Mouse (Mus musculus): ENCODE measurements around the gene Ttc28. TPM values are rescaled to one million over a fixed set of nuclear protein-coding genes. Genes with fewer than 3 reads are reported as not detected.

Ttc28 gene
- total RNA-seq, 2 experiments from 2014 or later = 19.6 to 23.4 TPM

DNA sequence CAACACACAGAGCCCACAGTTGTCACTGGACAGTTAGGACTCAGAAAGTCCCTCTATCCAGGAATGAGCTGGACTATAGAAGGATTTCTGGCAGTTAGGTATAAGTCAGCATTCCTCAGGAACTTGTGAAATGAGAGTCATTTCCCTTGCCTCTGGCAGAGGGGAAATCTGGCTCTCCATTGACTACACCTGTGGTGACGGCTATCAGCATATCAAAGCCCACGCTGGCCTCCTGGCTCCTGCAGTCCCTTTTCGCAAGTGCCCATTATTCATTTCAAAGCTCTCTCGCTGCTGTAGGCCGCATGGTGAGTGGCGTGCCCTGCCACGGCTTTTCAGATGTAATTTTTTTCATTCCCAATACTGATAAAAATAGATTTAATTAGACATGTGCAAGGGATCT, 164.6 kb downstream of the Ttc28 start:
- DNase-seq (ENCODE audit: low spot score in 2 of 2) = no peak

- no peak for DNase-seq (ENCODE audit: low spot score in 2 of 2)
Observed at GRCm38 (mm10) chr5:111046359-111046758, 166.8 kb downstream of the Ttc28 start.

DNA sequence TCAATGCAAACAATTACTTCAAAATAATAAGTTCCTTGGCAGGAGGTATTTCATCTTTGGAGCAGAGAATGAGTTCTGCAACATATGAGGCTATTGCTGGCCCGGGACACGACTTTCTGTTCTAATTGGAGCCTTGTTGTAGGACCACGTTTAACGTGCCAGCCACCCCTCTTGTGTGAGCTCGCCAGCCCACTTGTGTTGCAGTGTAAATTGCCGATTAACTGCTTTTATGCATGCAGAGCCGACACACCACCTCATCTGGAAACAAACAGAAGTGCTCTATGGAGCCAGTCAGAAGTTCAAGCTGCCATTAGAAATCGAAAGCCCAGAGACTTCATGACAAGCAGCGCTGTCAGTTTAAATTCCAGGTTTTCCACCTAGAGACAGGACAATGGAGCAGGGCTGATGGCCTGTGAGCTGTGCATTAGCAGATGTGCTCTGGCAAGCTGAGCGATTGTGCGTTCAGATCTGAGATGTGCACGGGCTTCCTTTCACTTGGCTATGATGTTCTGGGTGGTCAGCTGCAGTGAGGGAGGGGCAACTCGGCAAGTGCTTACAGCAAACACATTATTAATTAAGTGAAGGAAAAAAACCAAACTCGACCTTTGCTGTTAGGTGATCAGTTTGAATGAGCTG, 167.4 kb downstream of the Ttc28 start:
- no peak for DNase-seq (ENCODE audit: low spot score in 2 of 2)

DNA sequence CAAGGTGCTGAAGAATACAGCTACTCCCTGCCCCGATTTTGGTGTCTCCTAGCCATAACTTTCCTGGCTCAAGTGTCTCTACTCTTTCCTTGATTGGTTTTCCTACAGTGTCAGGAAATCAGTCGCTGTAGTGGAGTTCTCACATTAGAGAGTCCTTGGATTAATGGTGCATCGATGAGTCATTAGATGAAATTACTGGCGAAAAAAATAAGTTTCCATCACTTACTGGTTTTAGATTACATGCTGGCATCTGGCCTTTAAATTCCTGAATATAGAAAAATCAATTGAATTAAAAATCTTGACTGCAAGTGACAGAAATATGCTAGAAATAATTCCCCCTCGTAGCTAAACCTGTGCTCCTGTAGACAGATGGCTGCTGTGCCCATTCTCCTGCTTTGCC, 168.4 kb downstream of the Ttc28 start:
- no peak for DNase-seq (ENCODE audit: low spot score in 2 of 2)

GRCm38 (mm10) chr5:111049584-111049983, 170.0 kb downstream of the Ttc28 start:
- DNase-seq (ENCODE audit: low spot score in 2 of 2) = no peak

- DNase-seq (ENCODE audit: low spot score in 2 of 2) = peak; percentile 48 to 70
Observed at GRCm38 (mm10) chr5:111050135-111050534, 170.5 kb downstream of the Ttc28 start.

GRCm38 (mm10) chr5:111054380-111054779, 174.8 kb downstream of the Ttc28 start:
- DNase-seq (ENCODE audit: low spot score in 2 of 2) = no peak

DNA sequence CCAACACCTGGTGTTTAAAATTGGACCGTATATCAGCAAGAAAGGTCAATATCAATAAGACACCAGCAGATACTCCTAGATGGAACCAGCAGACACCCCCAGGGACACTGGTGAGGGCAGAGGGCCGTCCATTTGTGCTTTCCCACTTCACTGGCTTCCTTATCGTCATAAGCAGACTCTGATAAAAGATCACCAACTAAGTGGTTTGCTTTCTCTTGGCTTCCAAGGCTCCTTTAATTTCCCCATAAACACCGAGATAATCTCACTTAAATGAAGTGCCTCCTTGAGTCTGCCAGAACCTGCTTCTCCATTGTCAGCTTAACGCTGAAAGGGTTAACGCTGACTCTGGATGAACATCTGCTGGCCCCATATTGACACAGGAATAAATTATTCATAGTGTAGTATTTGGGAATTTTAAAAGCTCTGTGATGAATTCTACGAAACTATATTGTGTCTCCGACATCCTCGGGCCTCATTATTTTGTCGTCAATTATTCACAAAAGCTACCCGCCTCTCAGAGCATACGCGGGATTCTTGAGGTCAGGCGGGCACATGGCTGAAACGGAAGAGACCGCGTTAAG, 175.3 kb downstream of the Ttc28 start:
- no peak for DNase-seq (ENCODE audit: low spot score in 2 of 2)

DNA sequence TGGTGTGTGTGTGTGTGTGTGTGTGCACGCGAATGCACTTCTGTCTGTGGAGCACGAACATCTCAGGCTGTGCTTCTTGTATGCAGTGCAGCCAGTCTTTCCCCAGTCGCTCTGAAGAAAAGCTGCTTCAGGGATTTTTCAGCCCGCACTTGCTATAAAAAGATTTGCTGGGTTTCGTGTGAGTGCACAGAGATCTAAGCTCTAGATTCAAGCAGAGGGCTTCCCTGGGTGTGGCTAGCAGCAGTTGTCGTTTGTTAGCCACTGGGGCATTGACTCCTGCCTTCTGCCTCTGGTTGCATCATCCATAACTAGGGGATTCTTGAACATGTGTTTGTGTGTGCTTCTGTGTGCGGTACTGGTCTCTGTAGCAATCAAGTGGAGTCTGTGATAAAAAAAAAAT, 175.9 kb downstream of the Ttc28 start:
- DNase-seq (ENCODE audit: low spot score in 2 of 2) = no peak

DNA sequence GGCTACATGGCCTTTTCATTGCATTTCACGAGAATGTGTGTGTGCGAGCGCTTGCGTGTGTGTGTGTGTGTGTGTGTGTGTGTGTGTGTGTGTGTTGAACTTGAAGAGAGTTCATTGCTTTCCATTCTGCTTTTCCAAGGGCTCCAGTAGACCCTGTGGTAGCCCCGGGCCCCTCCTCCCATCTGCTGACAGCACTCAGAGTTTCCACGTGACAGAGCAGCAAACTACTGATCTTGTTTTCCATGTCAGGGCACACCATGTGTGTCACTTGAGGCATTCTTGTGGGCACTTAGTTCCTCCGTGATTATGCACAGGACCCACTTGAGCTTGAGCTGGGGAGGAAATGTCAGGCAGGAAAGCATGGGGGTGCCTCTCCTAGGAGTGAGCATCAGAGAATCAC, 177.5 kb downstream of the Ttc28 start:
- no peak for DNase-seq (ENCODE audit: low spot score in 2 of 2)

DNA sequence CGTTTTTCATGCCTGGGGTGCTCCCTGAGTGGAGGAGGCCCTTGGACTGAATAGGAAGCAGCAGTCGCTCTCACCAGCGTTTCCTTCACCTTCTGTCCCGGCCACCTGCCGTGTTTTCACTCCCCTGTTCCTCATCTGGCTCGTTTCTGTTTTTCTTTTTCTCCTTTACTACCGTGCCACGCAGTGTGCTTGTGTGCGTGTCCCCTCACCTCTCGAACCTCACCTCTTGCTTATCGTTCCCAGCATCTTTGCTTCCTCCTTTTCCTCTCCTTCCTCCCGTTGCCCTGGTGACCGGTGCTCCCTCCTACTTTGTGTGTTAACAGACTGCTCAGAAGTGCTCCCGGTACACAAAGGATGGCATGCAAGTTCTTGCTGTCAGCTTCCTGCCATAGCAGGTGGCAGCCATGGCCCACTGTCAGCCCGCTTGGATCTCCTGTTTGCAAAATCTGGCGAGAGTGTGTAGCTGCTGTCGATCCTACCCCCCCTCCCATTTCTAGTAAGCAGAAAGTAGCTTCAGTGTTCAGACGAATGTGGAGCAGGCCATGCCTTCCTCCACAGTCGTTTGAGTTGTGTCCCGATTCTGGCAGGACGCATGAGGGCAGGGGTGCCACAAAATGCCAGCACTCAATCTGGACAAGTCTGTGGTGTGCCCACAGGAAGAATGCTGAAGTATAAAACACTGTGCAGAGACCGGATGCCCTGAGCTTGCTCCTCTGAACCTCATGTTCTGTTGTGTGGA, 179.0 kb downstream of the Ttc28 start:
- DNase-seq (ENCODE audit: low spot score in 2 of 2) = peak; percentile 79 to 85

- DNase-seq (ENCODE audit: low spot score in 2 of 2) = no peak
Observed at GRCm38 (mm10) chr5:111059140-111059921, 179.7 kb downstream of the Ttc28 start.

DNA sequence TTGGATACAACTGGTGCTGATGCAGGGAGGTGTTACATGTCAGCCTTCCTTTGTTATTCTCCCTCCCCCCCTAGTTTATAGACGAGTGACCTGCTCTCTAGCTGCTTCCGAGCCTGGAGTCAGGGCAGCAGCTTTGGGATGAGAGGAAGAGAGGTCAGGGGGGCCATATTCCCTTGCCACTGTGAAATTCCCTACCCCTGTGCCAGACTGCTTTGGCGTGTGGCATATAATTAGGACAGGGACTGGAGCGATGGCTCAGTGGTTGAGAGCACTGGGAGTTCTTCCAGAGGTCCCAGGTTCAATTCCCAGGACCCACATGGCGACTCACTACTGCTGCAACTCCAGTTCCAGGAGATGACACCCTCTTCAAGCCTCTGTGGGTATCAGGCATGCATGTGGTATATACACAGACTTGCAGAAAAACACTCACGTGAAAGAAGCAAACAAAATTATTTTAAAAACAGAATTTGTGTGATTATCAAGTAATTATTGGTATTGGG, 180.7 kb downstream of the Ttc28 start:
- DNase-seq (ENCODE audit: low spot score in 2 of 2) = no peak

DNA sequence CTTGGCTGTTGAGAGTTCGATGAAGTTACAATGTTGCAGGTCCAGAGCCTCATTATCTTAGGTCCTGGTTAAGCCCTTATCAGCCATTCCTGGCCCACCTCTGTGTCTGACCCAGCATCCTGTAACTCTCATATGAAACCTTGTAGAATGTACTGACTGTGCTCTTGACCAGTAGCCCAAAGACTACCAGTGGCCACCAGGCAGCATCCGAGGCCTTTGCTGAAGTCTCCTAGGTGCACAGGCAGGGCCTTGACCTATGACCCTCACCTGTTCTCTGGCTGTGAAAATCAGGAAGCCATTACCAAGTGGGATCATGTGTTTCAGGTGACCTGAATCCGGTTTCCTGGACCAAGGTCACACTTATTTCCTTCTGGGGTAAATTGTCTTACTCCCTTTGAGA, 183.6 kb downstream of the Ttc28 start:
- no peak for DNase-seq (ENCODE audit: low spot score in 2 of 2)

DNA sequence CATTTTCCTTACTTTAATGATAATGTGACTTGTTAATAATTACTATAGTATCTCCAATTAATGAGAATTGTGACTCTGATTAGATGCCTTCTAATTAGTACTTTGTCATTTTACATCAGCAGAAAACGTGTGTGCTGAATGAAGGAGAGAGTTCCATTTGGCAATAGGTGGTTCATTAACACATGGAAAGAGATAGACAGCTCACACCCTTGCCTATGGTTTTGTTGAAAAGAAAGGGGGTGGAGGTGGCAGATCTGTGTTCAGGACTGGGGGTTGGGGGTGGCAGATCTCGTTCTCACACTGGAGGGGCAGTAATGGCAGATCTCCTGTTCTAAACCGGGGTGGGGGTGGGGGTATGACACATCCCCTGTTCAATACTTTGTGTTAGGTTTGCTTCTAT, 184.4 kb downstream of the Ttc28 start:
- no peak for DNase-seq (ENCODE audit: low spot score in 2 of 2)

DNA sequence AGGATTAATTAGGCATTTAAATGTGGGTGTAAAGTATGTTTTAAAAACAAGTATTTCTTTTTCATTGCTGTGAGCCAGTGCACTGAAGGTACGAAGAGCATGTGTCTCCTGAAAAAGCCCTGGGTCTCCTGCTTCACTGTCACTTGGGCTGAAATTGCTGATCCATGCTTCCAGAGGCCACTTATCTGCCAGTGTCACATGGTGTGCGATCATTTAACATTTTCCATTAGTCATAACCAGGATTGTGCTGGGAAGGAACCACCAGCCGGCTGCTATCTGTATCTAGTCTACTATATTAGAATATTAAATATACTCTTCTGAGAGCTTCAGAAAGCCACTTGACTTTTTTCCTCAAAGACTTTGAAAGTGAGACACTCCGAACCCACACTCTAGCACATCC, 186.2 kb downstream of the Ttc28 start:
- DNase-seq (ENCODE audit: low spot score in 2 of 2) = no peak

GRCm38 (mm10) chr5:111069503-111069902, 189.9 kb downstream of the Ttc28 start:
- DNase-seq (ENCODE audit: low spot score in 2 of 2) = no peak

GRCm38 (mm10) chr5:111069931-111070330, 190.3 kb downstream of the Ttc28 start:
- DNase-seq (ENCODE audit: low spot score in 2 of 2) = no peak

- no peak for DNase-seq (ENCODE audit: low spot score in 2 of 2)
Observed at GRCm38 (mm10) chr5:111070361-111070760, 190.8 kb downstream of the Ttc28 start.

GRCm38 (mm10) chr5:111073316-111073736, 193.7 kb downstream of the Ttc28 start:
- DNase-seq (ENCODE audit: low spot score in 2 of 2) = no peak

GRCm38 (mm10) chr5:111074050-111074449, 194.4 kb downstream of the Ttc28 start:
- DNase-seq (ENCODE audit: low spot score in 2 of 2) = no peak

DNA sequence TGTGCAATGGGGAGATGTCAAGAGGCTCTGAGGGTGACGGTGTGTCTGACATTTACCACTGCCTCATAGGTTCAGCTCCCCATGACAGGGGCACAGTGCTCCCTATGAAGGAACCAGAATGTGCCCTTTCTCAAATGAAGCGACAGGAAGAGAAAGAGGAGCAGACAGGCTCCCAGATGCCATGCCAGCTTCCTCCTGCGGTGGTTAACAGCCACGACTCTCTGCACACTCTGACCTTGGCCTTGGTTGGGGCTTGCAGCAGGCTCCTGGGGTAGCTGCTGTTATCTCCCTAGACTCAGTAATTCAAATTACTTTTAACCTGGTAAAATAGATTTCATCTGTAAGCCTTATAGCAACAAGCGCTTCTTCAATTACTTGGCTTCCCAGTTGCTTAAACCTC, 196.2 kb downstream of the Ttc28 start:
- no peak for DNase-seq (ENCODE audit: low spot score in 2 of 2)
